Mouse (Mus musculus) 3T3-L1 (cell line): ENCODE results near the gene Flcn.
A peak's percentile ranks its signal among the peaks of the same experiment; 100 is the strongest.

Source experiments
- DNase-seq: peaks from one replicate; pipeline ENCODE4 v3.0.0-alpha.2; 2015; ENCODE audit warnings: low read depth, low spot score

Flcn gene

GRCm38 (mm10) chr11:59769738-59770137 lies 40.1 kb downstream of the Flcn start:
- DNase-seq = no peak

GRCm38 (mm10) chr11:59769307-59769706 lies 40.5 kb downstream of the Flcn start:
- no peak for DNase-seq

GRCm38 (mm10) chr11:59760796-59761195 lies 49.0 kb downstream of the Flcn start:
- no peak for DNase-seq

- peak; percentile 65 for DNase-seq
Measured at GRCm38 (mm10) chr11:59759626-59760025, 50.2 kb downstream of the Flcn start.

GRCm38 (mm10) chr11:59759178-59759577 lies 50.6 kb downstream of the Flcn start:
- DNase-seq = peak; percentile 80

GRCm38 (mm10) chr11:59758191-59758985 lies 51.4 kb downstream of the Flcn start:
- DNase-seq = peak; percentile 48

GRCm38 (mm10) chr11:59756351-59756750 lies 53.5 kb downstream of the Flcn start:
- DNase-seq = no peak

GRCm38 (mm10) chr11:59754504-59754903 lies 55.3 kb downstream of the Flcn start:
- DNase-seq = no peak

- no peak for DNase-seq
Measured at GRCm38 (mm10) chr11:59749050-59749449, 60.8 kb downstream of the Flcn start.

- DNase-seq = peak; percentile 72
Measured at GRCm38 (mm10) chr11:59746614-59747013, 63.2 kb downstream of the Flcn start.

GRCm38 (mm10) chr11:59745851-59746250 lies 64.0 kb downstream of the Flcn start:
- DNase-seq = no peak

- DNase-seq = no peak
Measured at GRCm38 (mm10) chr11:59744374-59744773, 65.4 kb downstream of the Flcn start.

- no peak for DNase-seq
Measured at GRCm38 (mm10) chr11:59743712-59744111, 66.1 kb downstream of the Flcn start.

- DNase-seq = no peak
Measured at GRCm38 (mm10) chr11:59743307-59743706, 66.5 kb downstream of the Flcn start.

GRCm38 (mm10) chr11:59741915-59742314 lies 67.9 kb downstream of the Flcn start:
- DNase-seq = no peak
